Mouse (Mus musculus) liver, embryonic 14.5 days (tissue): ENCODE measurements at regions not wholly inside any gene's neighbourhood (a gene's known extent, or its start where the extent isn't known, plus 50 kb on each side); places are given as distances from the start of the nearest gene placed in this dataset.
A peak's percentile ranks its signal among the peaks of the same experiment; 100 is the strongest.

Experiments
- ATAC-seq: fragments of 200-750 bp; cut with Nextera tagmentation; 2 replicates; pipeline ENCODE4 v1.8.0; 2017; ENCODE audit warnings: moderate number of reproducible peaks, mild to moderate bottlenecking, moderate library complexity; ENCODE audit not compliant: insufficient read depth
- DNase-seq, 3 experiments: peaks; one replicate each; pipeline ENCODE4 v3.0.0-alpha.2; 2012 to 2013; ENCODE audit warnings: low read depth in 3 of 3, low spot score in 3 of 3
- H3K27ac ChIP-seq: fragments of 300-500 bp; sonication (generic); 2 replicates; pipeline ENCODE4 v1.5.1; 2014; ENCODE audit warnings: moderate library complexity, mild to moderate bottlenecking, control low read depth, inconsistent platforms
- H3K27me3 ChIP-seq: fragments of 300-500 bp; sonication (generic); 2 replicates; pipeline ENCODE4 v1.6.1; 2014; ENCODE audit warnings: mild to moderate bottlenecking, low read length, moderate library complexity; ENCODE audit not compliant: control insufficient read depth, insufficient read depth
- H3K36me3 ChIP-seq: fragments of 300-500 bp; sonication (generic); replicated peaks from 2 replicates; pipeline ENCODE4 v1.6.1; 2014; ENCODE audit warnings: low read depth; ENCODE audit not compliant: control insufficient read depth, insufficient read depth
- H3K4me1 ChIP-seq, 2 experiments: fragments of 200-500 bp in 1 of 2; fragments of 300-500 bp in 1 of 2; sonication (generic) in 1 of 2; replicated peaks; 2 replicates each; pipeline ENCODE4 v1.6.1; 2012 to 2014; ENCODE audit warnings: antibody characterized with exemption in 1 of 2, inconsistent platforms in 1 of 2, low read length in 1 of 2; ENCODE audit not compliant: control insufficient read depth in 2 of 2, insufficient read depth in 2 of 2
- H3K4me2 ChIP-seq: fragments of 300-500 bp; sonication (generic); 2 replicates; pipeline ENCODE4 v1.6.1; 2014; ENCODE audit warnings: low read depth, mild to moderate bottlenecking, control low read depth, moderate library complexity
- H3K4me3 ChIP-seq, 2 experiments: fragments of 200-500 bp in 1 of 2; fragments of 300-500 bp in 1 of 2; sonication (generic) in 1 of 2; 2 replicates each; pipeline ENCODE4 v1.5.1; 2012 to 2014; ENCODE audit warnings: low read depth in 2 of 2, low read length in 2 of 2, mild to moderate bottlenecking in 2 of 2, control low read depth in 1 of 2, inconsistent platforms in 1 of 2, moderate library complexity in 1 of 2; ENCODE audit not compliant: insufficient read depth in 1 of 2
- H3K9ac ChIP-seq: fragments of 300-500 bp; sonication (generic); replicated peaks from 2 replicates; pipeline ENCODE4 v1.6.1; 2014; ENCODE audit warnings: mild to moderate bottlenecking, control low read depth, moderate library complexity
- H3K9me3 ChIP-seq: fragments of 300-500 bp; sonication (generic); 2 replicates; pipeline ENCODE4 v1.6.1; 2016; ENCODE audit warnings: low read length, mixed read lengths; ENCODE audit not compliant: control insufficient read depth
- CTCF ChIP-seq: IDR thresholded peaks from 2 replicates; pipeline ENCODE4 v1.5.1; 2016; ENCODE audit warnings: antibody characterized with exemption, low read depth, control low read depth
- EP300 ChIP-seq: IDR thresholded peaks from 2 replicates; pipeline ENCODE4 v1.6.1; 2016; ENCODE audit warnings: antibody characterized with exemption, low read depth
- WGBS: fragments of 180-500 bp; shearing (Covaris S2); extraction: QIAGEN DNeasy Blood & Tissue Kit; methylation state at CpG from one replicate; pipeline ENCODE4 v1.1.7; 2014; ENCODE audit not compliant: insufficient replicate concordance; 5-methylcytosine and 5-hydroxymethylcytosine counted together

DNA sequence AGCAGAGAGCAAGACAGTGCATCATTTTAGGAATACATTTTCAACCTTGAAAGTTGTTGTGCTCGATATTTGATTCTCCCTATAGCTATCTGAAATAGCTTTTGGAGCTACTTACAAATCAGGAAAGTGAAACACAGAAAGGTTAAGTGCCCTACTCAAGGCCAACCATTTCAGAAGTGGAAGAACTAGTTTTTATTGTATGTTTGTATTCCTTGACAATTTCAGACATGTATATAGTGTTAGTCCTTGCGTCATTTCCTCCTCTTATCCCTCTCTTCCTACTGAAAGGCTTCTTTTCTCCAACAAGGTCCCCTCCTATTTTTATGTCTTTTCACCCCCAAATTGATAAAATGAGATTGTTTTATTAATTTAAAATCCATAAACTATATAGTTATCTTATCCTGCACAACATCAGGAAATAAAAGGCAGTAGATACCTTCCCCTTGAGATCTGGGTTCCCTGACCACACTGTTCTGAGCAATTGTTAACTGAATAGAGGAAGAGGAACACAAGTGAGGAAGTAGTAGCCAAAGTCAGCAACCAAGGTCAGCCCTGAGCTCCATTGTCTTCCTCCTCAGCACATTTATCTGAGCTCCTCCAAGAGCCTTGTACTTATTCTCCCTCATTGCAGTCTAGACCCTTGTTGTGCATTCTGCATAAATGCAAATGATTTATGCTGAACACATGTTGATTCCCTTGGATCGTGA lies 76.1 kb upstream of the Ctsc start:
- H3K27me3 ChIP-seq: no peaks in the 10 kb centered on the region
- ATAC-seq (no peak), DNase-seq (no peak)
- H3K4me3 ChIP-seq: no peak overlapping the region
- H3K9ac ChIP-seq: no peak overlapping the region
- TF ChIP-seq CTCF (no peak), EP300 (no peak)
- no peaks in the 10 kb centered on the region for H3K36me3 ChIP-seq
- H3K27ac ChIP-seq: no peak overlapping the region
- no peaks in the 10 kb centered on the region for H3K9me3 ChIP-seq
- WGBS: 47% methylated on average over 3 of the region's 3 CpGs
- no peaks in the 10 kb centered on the region for H3K4me1 ChIP-seq
- H3K4me2 ChIP-seq: no peak overlapping the region

- 15% methylated on average over 2 of the region's 2 CpGs for WGBS
- Histone ChIP-seq H3K36me3 (no peaks in the 10 kb centered on the region), H3K9ac (no peak overlapping the region), H3K27ac (no peak overlapping the region), H3K4me2 (no peak overlapping the region), H3K4me3 (no peak overlapping the region), H3K4me1 (no peaks in the 10 kb centered on the region), H3K9me3 (no peaks in the 10 kb centered on the region), H3K27me3 (no peaks in the 10 kb centered on the region)
- ATAC-seq (no peak), DNase-seq (no peak)
- TF ChIP-seq EP300 (no peak), CTCF (no peak)
These were observed 71.6 kb upstream of the Ctsc start for GRCm38 (mm10) chr7:88206223-88206827.

DNA sequence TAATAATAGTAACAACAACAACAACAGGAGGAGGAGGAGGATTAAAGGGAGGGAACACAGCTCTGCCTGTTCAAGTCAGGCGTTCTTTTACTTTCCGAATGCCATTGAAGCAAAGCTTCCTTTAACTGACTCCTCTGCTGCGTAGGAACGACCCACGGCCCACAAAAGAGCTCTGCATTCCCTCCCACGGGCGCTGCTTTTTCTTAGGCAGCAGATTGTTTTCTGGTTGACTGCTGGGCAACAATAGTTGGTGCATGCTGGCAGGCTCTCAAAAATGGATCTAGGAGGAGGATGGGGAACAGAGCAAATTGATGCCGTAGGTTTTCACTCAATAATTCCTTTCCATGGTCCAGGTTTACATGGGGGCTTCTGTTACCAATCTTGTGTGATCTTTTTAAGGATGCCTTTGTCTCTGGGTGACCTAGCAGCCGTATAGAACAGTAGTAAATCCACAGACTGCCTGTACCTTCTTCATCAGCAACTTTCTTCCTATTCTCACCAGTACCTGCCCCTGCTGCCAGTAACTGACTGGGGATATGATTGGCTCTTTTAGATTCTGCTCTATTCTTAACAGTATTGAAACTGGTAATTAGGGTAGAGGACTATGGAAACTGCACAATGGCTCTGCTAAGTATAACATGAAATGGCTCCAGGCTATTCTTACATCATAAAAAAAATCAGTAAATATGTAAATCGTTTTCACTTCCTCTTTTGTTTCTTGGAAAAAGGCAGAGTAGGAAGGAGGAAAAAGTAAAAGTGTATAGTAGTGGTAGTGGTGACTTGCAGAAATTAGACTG lies 70.8 kb upstream of the Ctsc start:
- TF ChIP-seq CTCF (no peak), EP300 (no peak)
- H3K4me1 ChIP-seq: no peaks in the 10 kb centered on the region
- no peaks in the 10 kb centered on the region for H3K36me3 ChIP-seq
- 31% methylated on average over 10 of the region's 10 CpGs for WGBS
- H3K4me3 ChIP-seq: no peak overlapping the region
- H3K9me3 ChIP-seq: no peaks in the 10 kb centered on the region
- DNase-seq (no peak), ATAC-seq (no peak)
- H3K4me2 ChIP-seq: no peak overlapping the region
- no peak overlapping the region for H3K27ac ChIP-seq
- H3K27me3 ChIP-seq: no peaks in the 10 kb centered on the region
- no peak overlapping the region for H3K9ac ChIP-seq

DNA sequence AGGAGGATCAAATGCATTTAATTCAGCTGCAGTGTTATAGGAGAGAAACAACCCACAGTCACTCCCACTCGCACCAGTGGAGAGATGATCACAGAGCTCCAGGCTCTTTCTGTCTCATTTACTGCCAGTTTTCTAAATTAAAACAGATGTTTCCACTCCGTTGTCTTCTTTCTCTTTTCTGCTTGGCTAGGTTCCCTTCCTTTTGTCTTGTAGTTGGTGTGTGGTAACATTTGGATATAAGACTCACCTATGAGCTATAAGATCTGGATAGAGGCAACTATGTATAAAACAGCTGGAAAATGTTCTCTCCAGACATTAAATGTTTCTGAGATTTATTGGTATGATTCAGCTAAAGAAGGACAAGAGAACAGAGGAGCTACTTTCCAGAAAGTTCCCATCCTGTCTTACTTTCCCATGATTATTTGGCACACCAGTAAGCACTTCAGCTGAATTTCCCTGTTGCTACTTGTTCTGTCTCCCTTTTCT lies 63.1 kb upstream of the Ctsc start:
- 59% methylated on average over 2 of the region's 2 CpGs for WGBS
- ATAC-seq (no peak), DNase-seq (no peak)
- Histone ChIP-seq H3K9me3 (no peaks in the 10 kb centered on the region), H3K9ac (no peak overlapping the region), H3K4me2 (no peak overlapping the region), H3K36me3 (no peaks in the 10 kb centered on the region), H3K4me1 (no peaks in the 10 kb centered on the region), H3K27ac (no peak overlapping the region), H3K27me3 (no peaks in the 10 kb centered on the region), H3K4me3 (no peak overlapping the region)
- TF ChIP-seq CTCF: no peak
- no peak for TF ChIP-seq EP300

GRCm38 (mm10) chr7:88215425-88215824 lies 62.5 kb upstream of the Ctsc start:
- ATAC-seq: no peak
- no peak overlapping the region for H3K4me2 ChIP-seq
- TF ChIP-seq CTCF (peak; percentile 5; the same call in 1 of the 2 replicates), EP300 (no peak)
- WGBS: 55% methylated on average over 1 of the region's 1 CpGs
- H3K9ac ChIP-seq: no peak overlapping the region
- no peaks in the 10 kb centered on the region for H3K36me3 ChIP-seq
- no peak overlapping the region for H3K27ac ChIP-seq
- H3K4me3 ChIP-seq: no peak overlapping the region
- no peak for DNase-seq
- H3K9me3 ChIP-seq: no peaks in the 10 kb centered on the region
- H3K4me1 ChIP-seq: no peaks in the 10 kb centered on the region
- H3K27me3 ChIP-seq: no peaks in the 10 kb centered on the region
